Mouse (Mus musculus): ENCODE data around the gene Clcn1. TPM values are rescaled to one million over a fixed set of nuclear protein-coding genes. Genes with fewer than 3 reads are reported as not detected.

Gene Clcn1
- 1.4 and 2.0 TPM in 2 replicates for polyA plus RNA-seq (2014; fragmentation: Nextera tagmentation; extraction: Ambion mirVana)

GRCm38 (mm10) chr6:42286448-42286847, at the start of gene Clcn1:
Gene Clcn1 (plus strand): TSS chr6:42286685.
- Histone ChIP-seq H3K36me3 (ENCODE audit: control insufficient read depth, insufficient read depth, low read length) (peaks cover 2% of the 10 kb centered on the region; the same call in 1 of the 2 replicates), H3K27ac (ENCODE audit: low read depth, low read length) (no peak within 1 kb of the TSS), H3K4me1 (replicated peaks; ENCODE audit: control insufficient read depth, insufficient read depth, low read length) (no peaks in the 10 kb centered on the region), H3K4me2 (ENCODE audit: low read depth, low read length, severe bottlenecking) (no peak within 1 kb of the TSS), H3K9me3 (ENCODE audit: control insufficient read depth, low read length) (no peaks in the 10 kb centered on the region), H3K9ac (ENCODE audit: low read length) (no peak within 1 kb of the TSS), H3K27me3 (ENCODE audit: control insufficient read depth, insufficient read depth, low read length) (no peaks in the 10 kb centered on the region), H3K4me3 (ENCODE audit: low read depth, low read length) (no peak within 1 kb of the TSS)
- no peak for DNase-seq (ENCODE audit: low spot score)
- ATAC-seq (replicated peaks; ENCODE audit: low FRiP score): no peak
- 87% methylated on average over 4 of the region's 5 CpGs for WGBS

DNA sequence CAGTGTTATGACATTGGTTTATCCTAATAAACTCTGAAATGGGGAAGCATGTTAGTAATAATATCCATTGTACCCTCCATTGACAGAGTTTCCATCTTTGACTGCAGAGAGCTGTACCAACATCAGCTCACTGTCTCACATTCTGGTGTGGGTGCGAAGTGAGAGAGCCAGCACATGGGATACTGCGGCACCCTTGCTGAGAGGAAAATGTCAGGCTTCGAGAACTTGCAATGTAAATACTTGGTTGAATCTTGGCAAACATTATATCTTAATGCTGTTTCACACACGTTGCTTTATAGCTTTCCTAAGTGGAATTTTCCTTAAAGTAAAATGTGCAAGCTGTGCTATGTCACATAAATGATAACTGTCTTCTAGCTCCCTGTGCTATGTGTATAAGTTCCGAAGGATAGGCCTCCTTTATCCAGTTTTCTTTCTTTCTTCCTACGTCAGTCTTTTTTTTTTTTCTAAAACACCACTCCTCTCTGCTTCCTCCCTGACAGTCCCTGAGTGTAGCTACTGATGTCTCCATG, 49.1 kb upstream of the Clcn1 start:
- ATAC-seq (replicated peaks; ENCODE audit: low FRiP score) (no peak), DNase-seq (ENCODE audit: low spot score) (no peak)
- no peaks in the 10 kb centered on the region for H3K36me3 ChIP-seq (ENCODE audit: control insufficient read depth, insufficient read depth, low read length)
- no peaks in the 10 kb centered on the region for H3K27me3 ChIP-seq (ENCODE audit: control insufficient read depth, insufficient read depth, low read length)
- H3K4me1 ChIP-seq (replicated peaks; ENCODE audit: control insufficient read depth, insufficient read depth, low read length): no peaks in the 10 kb centered on the region
- no peak overlapping the region for H3K4me2 ChIP-seq (ENCODE audit: low read depth, low read length, severe bottlenecking)
- H3K4me3 ChIP-seq (ENCODE audit: low read depth, low read length): no peak overlapping the region
- H3K9me3 ChIP-seq (ENCODE audit: control insufficient read depth, low read length): no peaks in the 10 kb centered on the region
- H3K9ac ChIP-seq (ENCODE audit: low read length): no peak overlapping the region
- no peak overlapping the region for H3K27ac ChIP-seq (ENCODE audit: low read depth, low read length)
- WGBS: 80% methylated on average over 6 of the region's 6 CpGs

GRCm38 (mm10) chr6:42241311-42242045, 45.0 kb upstream of the Clcn1 start:
- ATAC-seq (replicated peaks; ENCODE audit: low FRiP score): no peak
- Histone ChIP-seq H3K9me3 (ENCODE audit: control insufficient read depth, low read length) (no peaks in the 10 kb centered on the region), H3K9ac (ENCODE audit: low read length) (no peak overlapping the region), H3K4me1 (replicated peaks; ENCODE audit: control insufficient read depth, insufficient read depth, low read length) (no peaks in the 10 kb centered on the region; the same call in 1 of the 2 replicates), H3K4me3 (ENCODE audit: low read depth, low read length) (no peak overlapping the region), H3K4me2 (ENCODE audit: low read depth, low read length, severe bottlenecking) (no peak overlapping the region), H3K27me3 (ENCODE audit: control insufficient read depth, insufficient read depth, low read length) (peaks cover 2% of the 10 kb centered on the region; the same call in 1 of the 2 replicates), H3K36me3 (ENCODE audit: control insufficient read depth, insufficient read depth, low read length) (no peaks in the 10 kb centered on the region), H3K27ac (ENCODE audit: low read depth, low read length) (no peak overlapping the region)
- DNase-seq (ENCODE audit: low spot score): no peak
- 80% methylated on average over 6 of the region's 6 CpGs for WGBS

DNA sequence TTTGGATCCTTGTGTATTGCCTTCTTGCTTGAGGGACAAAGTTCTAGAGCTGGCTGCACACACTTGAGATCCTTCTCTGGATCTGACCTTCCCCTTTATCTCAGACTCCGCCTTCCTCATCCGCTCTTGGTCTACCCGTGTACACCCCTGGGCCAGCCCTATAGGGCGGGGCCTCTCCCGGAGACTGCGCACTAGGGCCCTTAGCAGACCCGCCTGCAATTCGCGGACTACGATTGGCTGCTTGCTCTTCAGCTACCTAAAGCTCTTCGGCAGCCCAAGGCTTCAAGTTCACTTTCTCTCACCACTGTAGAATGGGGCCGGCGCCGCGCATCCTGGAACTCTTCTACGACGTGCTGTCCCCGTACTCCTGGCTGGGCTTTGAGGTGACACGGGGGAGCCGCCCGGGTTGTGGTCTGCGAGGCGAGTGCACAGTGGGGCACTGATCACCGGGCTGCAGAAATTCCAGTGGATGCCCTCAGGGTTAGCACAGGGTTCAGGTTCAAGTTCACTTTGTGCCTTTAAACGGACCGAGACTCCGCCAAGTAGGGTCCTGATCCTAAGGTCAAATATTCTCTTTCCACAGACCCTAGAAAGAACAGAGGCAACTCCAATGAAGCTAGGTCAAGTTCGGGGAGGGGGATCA, 40.7 kb upstream of the Clcn1 start, which contains the start of gene Gstk1:
TSS of gene Gstk1 (plus strand) at position 225 of the 643 bp plus-strand sequence.
- Histone ChIP-seq H3K27me3 (ENCODE audit: control insufficient read depth, insufficient read depth, low read length) (peaks cover 7% of the 10 kb centered on the region), H3K4me1 (replicated peaks; ENCODE audit: control insufficient read depth, insufficient read depth, low read length) (no peaks in the 10 kb centered on the region; the same call in 1 of the 2 replicates), H3K9ac (ENCODE audit: low read length) (peak within 1 kb of the TSS; percentile 56; the same call in 1 of the 2 replicates), H3K9me3 (ENCODE audit: control insufficient read depth, low read length) (no peaks in the 10 kb centered on the region), H3K27ac (ENCODE audit: low read depth, low read length) (no peak within 1 kb of the TSS), H3K4me2 (ENCODE audit: low read depth, low read length, severe bottlenecking) (peak within 1 kb of the TSS; percentile 56), H3K4me3 (ENCODE audit: low read depth, low read length) (peak within 1 kb of the TSS; percentile 42), H3K36me3 (ENCODE audit: control insufficient read depth, insufficient read depth, low read length) (no peaks in the 10 kb centered on the region)
- ATAC-seq (replicated peaks; ENCODE audit: low FRiP score) (peak; percentile 100), DNase-seq (ENCODE audit: low spot score) (peak; percentile 88)
- 3% methylated on average over 28 of the region's 28 CpGs for WGBS

DNA sequence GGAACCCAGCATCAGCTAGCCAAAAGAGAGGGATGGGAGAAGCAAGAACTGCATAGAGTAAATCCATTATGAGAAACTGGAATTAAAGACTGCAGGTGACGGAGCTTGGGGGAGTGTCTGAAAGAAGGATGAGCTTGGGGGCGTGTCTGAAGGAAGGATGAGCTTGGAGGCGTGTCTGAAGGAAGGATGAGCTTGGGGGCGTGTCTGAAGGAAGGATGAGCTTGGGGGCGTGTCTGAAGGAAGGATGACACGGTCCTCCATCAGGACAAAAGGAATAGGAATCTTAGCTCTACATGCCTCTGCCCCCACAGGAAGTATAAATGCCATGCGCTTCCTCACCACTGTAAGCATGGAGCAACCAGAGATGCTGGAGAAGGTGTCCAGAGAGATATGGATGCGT, 39.3 kb upstream of the Clcn1 start:
- 5% methylated on average over 8 of the region's 8 CpGs for WGBS
- H3K27me3 ChIP-seq (ENCODE audit: control insufficient read depth, insufficient read depth, low read length): peaks cover 7% of the 10 kb centered on the region
- ATAC-seq (replicated peaks; ENCODE audit: low FRiP score) (no peak), DNase-seq (ENCODE audit: low spot score) (no peak)
- no peak overlapping the region for H3K4me3 ChIP-seq (ENCODE audit: low read depth, low read length)
- H3K36me3 ChIP-seq (ENCODE audit: control insufficient read depth, insufficient read depth, low read length): no peaks in the 10 kb centered on the region
- no peaks in the 10 kb centered on the region; the same call in 1 of the 2 replicates for H3K4me1 ChIP-seq (replicated peaks; ENCODE audit: control insufficient read depth, insufficient read depth, low read length)
- no peak overlapping the region for H3K4me2 ChIP-seq (ENCODE audit: low read depth, low read length, severe bottlenecking)
- H3K27ac ChIP-seq (ENCODE audit: low read depth, low read length): no peak overlapping the region
- H3K9ac ChIP-seq (ENCODE audit: low read length): no peak overlapping the region
- no peaks in the 10 kb centered on the region for H3K9me3 ChIP-seq (ENCODE audit: control insufficient read depth, low read length)

GRCm38 (mm10) chr6:42247981-42248380, 38.5 kb upstream of the Clcn1 start:
- no peak overlapping the region for H3K4me3 ChIP-seq (ENCODE audit: low read depth, low read length)
- peaks cover 7% of the 10 kb centered on the region for H3K27me3 ChIP-seq (ENCODE audit: control insufficient read depth, insufficient read depth, low read length)
- 100% methylated on average over 1 of the region's 1 CpGs for WGBS
- no peaks in the 10 kb centered on the region for H3K9me3 ChIP-seq (ENCODE audit: control insufficient read depth, low read length)
- DNase-seq (ENCODE audit: low spot score) (no peak), ATAC-seq (replicated peaks; ENCODE audit: low FRiP score) (no peak)
- no peak overlapping the region for H3K27ac ChIP-seq (ENCODE audit: low read depth, low read length)
- no peaks in the 10 kb centered on the region for H3K36me3 ChIP-seq (ENCODE audit: control insufficient read depth, insufficient read depth, low read length)
- H3K4me2 ChIP-seq (ENCODE audit: low read depth, low read length, severe bottlenecking): no peak overlapping the region
- no peaks in the 10 kb centered on the region; the same call in 1 of the 2 replicates for H3K4me1 ChIP-seq (replicated peaks; ENCODE audit: control insufficient read depth, insufficient read depth, low read length)
- H3K9ac ChIP-seq (ENCODE audit: low read length): no peak overlapping the region

DNA sequence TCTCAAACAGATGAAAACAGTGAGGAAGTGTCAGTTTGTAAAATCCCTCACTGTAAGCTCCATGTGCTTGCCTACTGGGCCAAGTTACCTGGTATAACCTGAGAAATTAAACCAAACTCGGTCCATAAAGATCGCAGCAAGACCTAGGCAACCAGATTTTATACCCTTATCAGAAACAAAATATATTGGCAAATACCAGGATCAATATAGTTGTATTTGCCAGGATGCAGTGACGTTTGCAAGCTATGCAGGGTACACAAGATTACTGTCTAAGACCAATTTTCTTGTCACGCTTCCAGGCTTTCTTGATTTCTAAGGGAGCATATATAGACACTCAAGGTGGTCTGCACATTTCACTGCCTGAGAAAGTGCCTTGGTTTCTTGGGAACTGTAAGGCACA, 34.7 kb upstream of the Clcn1 start:
- H3K27me3 ChIP-seq (ENCODE audit: control insufficient read depth, insufficient read depth, low read length): peaks cover 3% of the 10 kb centered on the region
- no peak overlapping the region for H3K9ac ChIP-seq (ENCODE audit: low read length)
- H3K4me3 ChIP-seq (ENCODE audit: low read depth, low read length): no peak overlapping the region
- H3K4me1 ChIP-seq (replicated peaks; ENCODE audit: control insufficient read depth, insufficient read depth, low read length): no peaks in the 10 kb centered on the region
- DNase-seq (ENCODE audit: low spot score) (no peak), ATAC-seq (replicated peaks; ENCODE audit: low FRiP score) (no peak)
- no peak overlapping the region for H3K27ac ChIP-seq (ENCODE audit: low read depth, low read length)
- H3K9me3 ChIP-seq (ENCODE audit: control insufficient read depth, low read length): no peaks in the 10 kb centered on the region
- H3K36me3 ChIP-seq (ENCODE audit: control insufficient read depth, insufficient read depth, low read length): no peaks in the 10 kb centered on the region
- no peak overlapping the region for H3K4me2 ChIP-seq (ENCODE audit: low read depth, low read length, severe bottlenecking)
- WGBS: 88% methylated on average over 4 of the region's 4 CpGs

DNA sequence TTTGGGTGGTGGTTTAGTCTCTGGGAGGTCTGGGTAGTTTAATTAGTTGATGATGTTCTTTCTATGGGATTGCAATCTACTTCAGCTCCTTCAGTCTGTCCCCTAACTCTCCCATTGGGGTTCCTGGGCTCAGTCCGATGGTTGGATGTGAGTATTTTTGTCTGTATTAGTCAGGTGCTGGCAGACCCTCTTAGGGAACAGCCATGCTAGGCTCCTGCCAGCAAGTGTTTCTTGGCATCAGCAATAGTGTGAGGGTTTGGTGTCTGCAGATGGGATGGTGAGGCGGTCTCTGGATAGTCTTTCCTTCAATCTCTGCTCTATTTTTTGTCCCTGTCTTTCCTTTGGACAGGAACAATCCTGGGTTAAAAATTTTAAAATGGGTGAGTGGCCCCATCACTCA, 33.4 kb upstream of the Clcn1 start:
- no peak overlapping the region for H3K9ac ChIP-seq (ENCODE audit: low read length)
- no peak for DNase-seq (ENCODE audit: low spot score)
- no peaks in the 10 kb centered on the region for H3K36me3 ChIP-seq (ENCODE audit: control insufficient read depth, insufficient read depth, low read length)
- H3K27me3 ChIP-seq (ENCODE audit: control insufficient read depth, insufficient read depth, low read length): no peaks in the 10 kb centered on the region
- H3K4me1 ChIP-seq (replicated peaks; ENCODE audit: control insufficient read depth, insufficient read depth, low read length): no peaks in the 10 kb centered on the region
- no peak overlapping the region for H3K27ac ChIP-seq (ENCODE audit: low read depth, low read length)
- no peaks in the 10 kb centered on the region for H3K9me3 ChIP-seq (ENCODE audit: control insufficient read depth, low read length)
- no peak for ATAC-seq (replicated peaks; ENCODE audit: low FRiP score)
- H3K4me2 ChIP-seq (ENCODE audit: low read depth, low read length, severe bottlenecking): no peak overlapping the region
- H3K4me3 ChIP-seq (ENCODE audit: low read depth, low read length): no peak overlapping the region
- 92% methylated on average over 2 of the region's 2 CpGs for WGBS
